Mouse (Mus musculus): ENCODE data around the gene Zfp90. TPM values are rescaled to one million over a fixed set of nuclear protein-coding genes. Genes with fewer than 3 reads are reported as not detected.
A peak's percentile ranks its signal among the peaks of the same experiment; 100 is the strongest.

The Zfp90 gene
- polyA plus RNA-seq, 1 experiment from 2014 or later: 49.6 TPM

GRCm38 (mm10) chr8:106394493-106394892 lies 20.6 kb upstream of the Zfp90 start:
- ATAC-seq (no peak), DNase-seq (ENCODE audit: low spot score) (no peak)
- whole genome bisulfite sequencing: 86% methylated on average over 4 of the region's 4 CpGs
- H3K4me2 ChIP-seq (ENCODE audit: low read length): no peak overlapping the region
- H3K4me3 ChIP-seq (ENCODE audit: low read depth, low read length): no peak overlapping the region
- no peaks in the 10 kb centered on the region for H3K27me3 ChIP-seq (replicated peaks; ENCODE audit: control insufficient read depth, insufficient read depth, low read length)
- H3K9me3 ChIP-seq (replicated peaks; ENCODE audit: control insufficient read depth, low read length): no peaks in the 10 kb centered on the region
- H3K4me1 ChIP-seq (ENCODE audit: control insufficient read depth, insufficient read depth, low read length): no peaks in the 10 kb centered on the region
- H3K9ac ChIP-seq (ENCODE audit: low read length): no peak overlapping the region
- H3K27ac ChIP-seq (ENCODE audit: low read depth, low read length): no peak overlapping the region
- no peaks in the 10 kb centered on the region for H3K36me3 ChIP-seq (ENCODE audit: control insufficient read depth, insufficient read depth, low read length)

DNA sequence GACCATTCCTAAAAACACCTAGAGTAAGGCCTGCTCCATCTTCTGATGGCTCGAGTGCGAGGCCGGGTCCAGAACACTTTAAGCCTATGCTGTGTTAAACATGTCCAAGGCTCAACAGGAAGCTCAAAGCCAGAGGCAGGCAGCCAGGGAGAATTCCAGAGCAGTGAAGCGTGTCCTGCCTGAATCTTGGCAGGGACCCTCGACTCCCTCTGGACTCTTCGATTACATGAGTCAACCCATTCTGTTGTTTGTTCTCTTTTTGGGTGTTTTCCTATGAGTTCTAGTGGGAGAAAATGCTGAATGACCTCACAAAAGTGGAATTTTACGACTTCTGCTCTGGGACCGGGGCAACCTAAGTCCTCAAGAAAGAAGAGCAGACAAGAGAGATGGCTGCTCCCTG lies 15.4 kb upstream of the Zfp90 start:
- Histone ChIP-seq H3K9ac (ENCODE audit: low read length) (no peak overlapping the region), H3K9me3 (replicated peaks; ENCODE audit: control insufficient read depth, low read length) (no peaks in the 10 kb centered on the region), H3K36me3 (ENCODE audit: control insufficient read depth, insufficient read depth, low read length) (no peaks in the 10 kb centered on the region), H3K27me3 (replicated peaks; ENCODE audit: control insufficient read depth, insufficient read depth, low read length) (no peaks in the 10 kb centered on the region), H3K4me2 (ENCODE audit: low read length) (no peak overlapping the region), H3K4me1 (ENCODE audit: control insufficient read depth, insufficient read depth, low read length) (no peaks in the 10 kb centered on the region), H3K27ac (ENCODE audit: low read depth, low read length) (no peak overlapping the region), H3K4me3 (ENCODE audit: low read depth, low read length) (no peak overlapping the region)
- DNase-seq (ENCODE audit: low spot score) (peak; percentile 72), ATAC-seq (no peak)
- WGBS: 60% methylated on average over 8 of the region's 8 CpGs

DNA sequence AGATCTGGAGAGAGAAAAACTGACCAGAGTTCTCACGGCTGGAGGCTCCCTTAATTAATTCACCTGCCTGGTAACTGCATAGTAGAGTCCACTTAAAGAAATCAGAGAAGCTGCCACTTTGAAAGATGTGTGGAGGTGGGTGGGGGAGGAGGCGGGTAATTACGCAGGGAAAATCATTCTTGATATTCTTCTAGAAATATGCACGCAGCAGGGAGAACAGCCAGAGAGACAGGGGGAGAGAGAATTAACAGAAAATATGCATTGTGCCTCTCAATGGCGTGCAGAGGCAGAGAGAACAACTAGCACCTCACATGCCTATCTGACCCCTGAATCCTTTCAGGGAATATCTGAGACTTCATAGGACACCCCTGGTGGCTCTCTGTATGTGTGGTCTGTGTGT lies 14.9 kb upstream of the Zfp90 start:
- peak overlapping the region; percentile 21; the same call in 1 of the 2 replicates for H3K27ac ChIP-seq (ENCODE audit: low read depth, low read length)
- no peak overlapping the region for H3K9ac ChIP-seq (ENCODE audit: low read length)
- H3K4me3 ChIP-seq (ENCODE audit: low read depth, low read length): no peak overlapping the region
- no peaks in the 10 kb centered on the region for H3K4me1 ChIP-seq (ENCODE audit: control insufficient read depth, insufficient read depth, low read length)
- 51% methylated on average over 5 of the region's 5 CpGs for WGBS
- H3K9me3 ChIP-seq (replicated peaks; ENCODE audit: control insufficient read depth, low read length): no peaks in the 10 kb centered on the region
- ATAC-seq (no peak), DNase-seq (ENCODE audit: low spot score) (peak; percentile 18)
- no peaks in the 10 kb centered on the region for H3K36me3 ChIP-seq (ENCODE audit: control insufficient read depth, insufficient read depth, low read length)
- no peak overlapping the region for H3K4me2 ChIP-seq (ENCODE audit: low read length)
- H3K27me3 ChIP-seq (replicated peaks; ENCODE audit: control insufficient read depth, insufficient read depth, low read length): no peaks in the 10 kb centered on the region

GRCm38 (mm10) chr8:106403246-106403933 lies 11.7 kb upstream of the Zfp90 start:
- Histone ChIP-seq H3K36me3 (ENCODE audit: control insufficient read depth, insufficient read depth, low read length) (no peaks in the 10 kb centered on the region), H3K4me2 (ENCODE audit: low read length) (no peak overlapping the region), H3K27ac (ENCODE audit: low read depth, low read length) (no peak overlapping the region), H3K9ac (ENCODE audit: low read length) (no peak overlapping the region), H3K9me3 (replicated peaks; ENCODE audit: control insufficient read depth, low read length) (no peaks in the 10 kb centered on the region), H3K4me3 (ENCODE audit: low read depth, low read length) (no peak overlapping the region), H3K4me1 (ENCODE audit: control insufficient read depth, insufficient read depth, low read length) (no peaks in the 10 kb centered on the region), H3K27me3 (replicated peaks; ENCODE audit: control insufficient read depth, insufficient read depth, low read length) (no peaks in the 10 kb centered on the region)
- ATAC-seq: no peak
- WGBS: 44% methylated on average over 12 of the region's 12 CpGs
- DNase-seq (ENCODE audit: low spot score): peak; percentile 67

DNA sequence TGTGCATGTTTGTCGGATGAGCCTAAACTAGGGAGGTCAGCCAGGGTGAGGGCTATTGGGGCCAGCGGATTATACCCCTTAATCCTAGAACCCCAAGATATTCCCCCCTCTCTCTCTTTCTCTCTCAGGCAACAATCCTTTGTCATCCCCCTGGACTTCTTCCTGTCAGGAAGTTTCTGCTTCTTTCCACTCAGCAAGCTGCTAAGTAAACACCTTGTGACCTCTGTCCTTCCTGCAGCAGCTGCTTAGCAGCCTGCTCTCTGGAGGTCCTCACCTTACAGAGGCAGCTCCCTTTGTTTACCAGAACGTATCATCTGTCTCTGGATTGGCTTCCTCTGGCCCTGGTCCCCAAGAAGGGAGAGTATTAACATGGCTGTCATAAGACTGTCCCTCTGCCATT lies 10.3 kb upstream of the Zfp90 start:
- H3K27me3 ChIP-seq (replicated peaks; ENCODE audit: control insufficient read depth, insufficient read depth, low read length): no peaks in the 10 kb centered on the region
- H3K36me3 ChIP-seq (ENCODE audit: control insufficient read depth, insufficient read depth, low read length): no peaks in the 10 kb centered on the region
- H3K4me3 ChIP-seq (ENCODE audit: low read depth, low read length): no peak overlapping the region
- H3K9me3 ChIP-seq (replicated peaks; ENCODE audit: control insufficient read depth, low read length): no peaks in the 10 kb centered on the region
- no peaks in the 10 kb centered on the region for H3K4me1 ChIP-seq (ENCODE audit: control insufficient read depth, insufficient read depth, low read length)
- no peak overlapping the region for H3K27ac ChIP-seq (ENCODE audit: low read depth, low read length)
- DNase-seq (ENCODE audit: low spot score) (no peak), ATAC-seq (no peak)
- H3K9ac ChIP-seq (ENCODE audit: low read length): no peak overlapping the region
- WGBS: 59% methylated on average over 3 of the region's 3 CpGs
- H3K4me2 ChIP-seq (ENCODE audit: low read length): no peak overlapping the region

DNA sequence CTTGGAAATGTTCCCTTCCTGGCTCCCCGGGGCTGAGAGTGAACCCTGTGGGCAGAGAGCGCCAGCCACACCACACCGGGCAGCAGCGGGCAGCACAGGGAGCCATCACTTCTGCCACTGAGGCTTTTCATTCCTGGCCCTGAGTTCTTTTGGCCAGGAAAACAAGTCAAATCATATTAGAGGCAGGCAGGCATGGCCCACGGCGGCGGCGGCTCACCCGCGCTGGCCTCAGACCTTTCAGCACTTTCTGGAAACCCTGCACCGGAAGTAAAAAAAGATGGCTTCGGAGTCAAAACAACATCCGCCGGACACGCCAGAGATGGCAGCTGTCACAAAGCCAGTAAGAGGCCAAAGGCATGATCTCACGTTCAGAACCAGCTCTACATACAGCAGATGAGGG lies 9.3 kb upstream of the Zfp90 start:
- Histone ChIP-seq H3K27me3 (replicated peaks; ENCODE audit: control insufficient read depth, insufficient read depth, low read length) (no peaks in the 10 kb centered on the region), H3K9me3 (replicated peaks; ENCODE audit: control insufficient read depth, low read length) (no peaks in the 10 kb centered on the region), H3K36me3 (ENCODE audit: control insufficient read depth, insufficient read depth, low read length) (no peaks in the 10 kb centered on the region), H3K27ac (ENCODE audit: low read depth, low read length) (no peak overlapping the region), H3K4me3 (ENCODE audit: low read depth, low read length) (no peak overlapping the region), H3K4me2 (ENCODE audit: low read length) (no peak overlapping the region), H3K4me1 (ENCODE audit: control insufficient read depth, insufficient read depth, low read length) (no peaks in the 10 kb centered on the region), H3K9ac (ENCODE audit: low read length) (no peak overlapping the region)
- ATAC-seq (no peak), DNase-seq (ENCODE audit: low spot score) (no peak)
- WGBS: 83% methylated on average over 16 of the region's 16 CpGs

DNA sequence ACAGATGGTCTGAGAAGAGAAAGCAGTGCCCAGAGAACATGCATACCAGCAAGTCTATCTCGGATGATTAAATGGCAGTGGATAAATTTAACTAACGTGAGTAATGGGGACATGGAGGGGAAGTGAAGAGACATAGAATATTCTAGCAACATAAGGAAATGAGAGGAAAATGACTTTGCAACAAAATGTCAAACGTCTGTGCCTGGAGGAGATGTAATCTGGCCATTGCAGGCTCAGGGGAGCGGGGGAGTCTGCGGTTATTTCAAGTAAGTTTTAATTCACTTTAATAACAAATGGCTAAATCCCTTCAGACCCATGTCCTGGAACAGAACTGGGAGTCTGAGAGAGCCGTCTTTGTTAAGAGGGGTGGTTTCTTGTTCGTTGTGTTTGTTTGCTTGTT lies 5.1 kb upstream of the Zfp90 start:
- H3K27me3 ChIP-seq (replicated peaks; ENCODE audit: control insufficient read depth, insufficient read depth, low read length): no peaks in the 10 kb centered on the region
- H3K36me3 ChIP-seq (ENCODE audit: control insufficient read depth, insufficient read depth, low read length): no peaks in the 10 kb centered on the region
- H3K27ac ChIP-seq (ENCODE audit: low read depth, low read length): no peak overlapping the region
- no peaks in the 10 kb centered on the region for H3K4me1 ChIP-seq (ENCODE audit: control insufficient read depth, insufficient read depth, low read length)
- no peak overlapping the region for H3K9ac ChIP-seq (ENCODE audit: low read length)
- 72% methylated on average over 7 of the region's 7 CpGs for WGBS
- ATAC-seq (no peak), DNase-seq (ENCODE audit: low spot score) (no peak)
- H3K9me3 ChIP-seq (replicated peaks; ENCODE audit: control insufficient read depth, low read length): no peaks in the 10 kb centered on the region
- H3K4me3 ChIP-seq (ENCODE audit: low read depth, low read length): no peak overlapping the region
- no peak overlapping the region for H3K4me2 ChIP-seq (ENCODE audit: low read length)

- WGBS: 82% methylated on average over 7 of the region's 7 CpGs
- no peaks in the 10 kb centered on the region for H3K27me3 ChIP-seq (replicated peaks; ENCODE audit: control insufficient read depth, insufficient read depth, low read length)
- ATAC-seq (no peak), DNase-seq (ENCODE audit: low spot score) (no peak)
- no peak overlapping the region for H3K27ac ChIP-seq (ENCODE audit: low read depth, low read length)
- no peak overlapping the region for H3K4me2 ChIP-seq (ENCODE audit: low read length)
- no peak overlapping the region for H3K4me3 ChIP-seq (ENCODE audit: low read depth, low read length)
- no peaks in the 10 kb centered on the region for H3K36me3 ChIP-seq (ENCODE audit: control insufficient read depth, insufficient read depth, low read length)
- no peaks in the 10 kb centered on the region for H3K4me1 ChIP-seq (ENCODE audit: control insufficient read depth, insufficient read depth, low read length)
- H3K9ac ChIP-seq (ENCODE audit: low read length): no peak overlapping the region
- no peaks in the 10 kb centered on the region for H3K9me3 ChIP-seq (replicated peaks; ENCODE audit: control insufficient read depth, low read length)
Observed at GRCm38 (mm10) chr8:106410564-106410963, 4.6 kb upstream of the Zfp90 start.

- Histone ChIP-seq H3K9ac (ENCODE audit: low read length) (no peak overlapping the region), H3K9me3 (replicated peaks; ENCODE audit: control insufficient read depth, low read length) (no peaks in the 10 kb centered on the region), H3K4me2 (ENCODE audit: low read length) (no peak overlapping the region), H3K36me3 (ENCODE audit: control insufficient read depth, insufficient read depth, low read length) (no peaks in the 10 kb centered on the region), H3K4me1 (ENCODE audit: control insufficient read depth, insufficient read depth, low read length) (peaks cover 5% of the 10 kb centered on the region), H3K27me3 (replicated peaks; ENCODE audit: control insufficient read depth, insufficient read depth, low read length) (no peaks in the 10 kb centered on the region), H3K4me3 (ENCODE audit: low read depth, low read length) (no peak overlapping the region), H3K27ac (ENCODE audit: low read depth, low read length) (no peak overlapping the region)
- 23% methylated on average over 14 of the region's 14 CpGs for WGBS
- ATAC-seq (no peak), DNase-seq (ENCODE audit: low spot score) (peak; percentile 81)
Observed at GRCm38 (mm10) chr8:106411783-106412451, 3.2 kb upstream of the Zfp90 start.
